Mouse (Mus musculus): Measurements from ENCODE around the gene Bicdl1.

The Bicdl1 gene

GRCm38 (mm10) chr5:115666366-115667065 is 64.9 kb downstream of the Bicdl1 start:
- no peak for DNase-seq

GRCm38 (mm10) chr5:115662658-115663057 is 68.8 kb downstream of the Bicdl1 start:
- no peak for DNase-seq

GRCm38 (mm10) chr5:115658352-115658751 is 73.1 kb downstream of the Bicdl1 start:
- no peak for DNase-seq

GRCm38 (mm10) chr5:115657234-115657633 is 74.2 kb downstream of the Bicdl1 start:
- no peak for DNase-seq

GRCm38 (mm10) chr5:115656677-115657076 is 74.7 kb downstream of the Bicdl1 start:
- no peak for DNase-seq

- DNase-seq: no peak
These were observed 77.6 kb downstream of the Bicdl1 start for GRCm38 (mm10) chr5:115653776-115654175.

- DNase-seq: peak; percentile 100
These were observed 78.5 kb downstream of the Bicdl1 start for GRCm38 (mm10) chr5:115652681-115653575.

- no peak for DNase-seq
These were observed 79.6 kb downstream of the Bicdl1 start for GRCm38 (mm10) chr5:115651821-115652220.

GRCm38 (mm10) chr5:115650885-115651284 is 80.5 kb downstream of the Bicdl1 start:
- DNase-seq: no peak

- no peak for DNase-seq
These were observed 81.7 kb downstream of the Bicdl1 start for GRCm38 (mm10) chr5:115649699-115650098.

- no peak for DNase-seq
These were observed 82.5 kb downstream of the Bicdl1 start for GRCm38 (mm10) chr5:115648876-115649275.

GRCm38 (mm10) chr5:115644192-115644591 is 87.2 kb downstream of the Bicdl1 start:
- no peak for DNase-seq

GRCm38 (mm10) chr5:115635536-115635935 is 95.9 kb downstream of the Bicdl1 start:
- no peak for DNase-seq

GRCm38 (mm10) chr5:115634046-115634445 is 97.4 kb downstream of the Bicdl1 start:
- DNase-seq: no peak

- DNase-seq: no peak
These were observed 98.4 kb downstream of the Bicdl1 start for GRCm38 (mm10) chr5:115633060-115633459.

- DNase-seq: no peak
These were observed 99.1 kb downstream of the Bicdl1 start for GRCm38 (mm10) chr5:115632358-115632714.

GRCm38 (mm10) chr5:115631505-115632357 is 99.7 kb downstream of the Bicdl1 start, which contains the start of gene Rab35:
TSS of gene Rab35 (plus strand) at chr5:115631908.
- DNase-seq: peak; percentile 94

GRCm38 (mm10) chr5:115630291-115630690 is 101.1 kb downstream of the Bicdl1 start:
- DNase-seq: no peak

- DNase-seq: no peak
These were observed 101.7 kb downstream of the Bicdl1 start for GRCm38 (mm10) chr5:115629672-115630071.

- DNase-seq: no peak
These were observed 103.3 kb downstream of the Bicdl1 start for GRCm38 (mm10) chr5:115628083-115628482.

- no peak for DNase-seq
These were observed 105.1 kb downstream of the Bicdl1 start for GRCm38 (mm10) chr5:115626237-115626886.

GRCm38 (mm10) chr5:115623694-115624440 is 107.6 kb downstream of the Bicdl1 start:
- peak; percentile 45 for DNase-seq
